Mouse (Mus musculus) heart, adult 2 months (tissue): ENCODE measurements around the gene Cym. TPM values are rescaled to one million over a fixed set of nuclear protein-coding genes. Genes with fewer than 3 reads are reported as not detected.

Source experiments
- DNase-seq, 2 experiments: peaks; one replicate each; pipeline ENCODE4 v3.0.0; 2021
- H3K27ac ChIP-seq: fragments of 200-600 bp; 2 replicates; pipeline ENCODE4 v1.8.1; 2022
- H3K27me3 ChIP-seq: fragments of 200-500 bp; 2 replicates; pipeline ENCODE4 v1.6.1; 2012; ENCODE audit warnings: mild to moderate bottlenecking, low read length, inconsistent platforms, mixed read lengths; ENCODE audit not compliant: control insufficient read depth, insufficient read depth
- H3K36me3 ChIP-seq: fragments of 200-500 bp; 2 replicates; pipeline ENCODE4 v1.6.1; 2012; ENCODE audit warnings: low read length, inconsistent platforms; ENCODE audit not compliant: control insufficient read depth, insufficient read depth
- H3K4me1 ChIP-seq: fragments of 200-500 bp; 2 replicates; pipeline ENCODE4 v1.6.1; 2011; ENCODE audit warnings: low read length; ENCODE audit not compliant: control insufficient read depth, insufficient read depth
- H3K4me3 ChIP-seq: fragments of 200-600 bp; 2 replicates; pipeline ENCODE4 v1.8.1; 2022
- H3K79me2 ChIP-seq: fragments of 200-500 bp; replicated peaks from 2 replicates; pipeline ENCODE4 v1.6.1; 2012; ENCODE audit warnings: mild to moderate bottlenecking, inconsistent platforms, low read length, moderate library complexity, mixed read lengths; ENCODE audit not compliant: control insufficient read depth, insufficient read depth
- H3K9ac ChIP-seq: fragments of 200-500 bp; 2 replicates; pipeline ENCODE4 v1.6.1; 2012; ENCODE audit warnings: low read depth, mild to moderate bottlenecking, control low read depth, inconsistent platforms, low read length, mixed read lengths
- CTCF ChIP-seq: fragments of 200-600 bp; IDR thresholded peaks from 2 replicates; pipeline ENCODE4 v1.8.1; 2022; ENCODE audit warnings: antibody characterized with exemption, mild to moderate bottlenecking, moderate library complexity
- EP300 ChIP-seq: fragments of 200-500 bp; IDR thresholded peaks from 2 replicates; pipeline ENCODE4 v1.6.1; 2011; ENCODE audit warnings: low read depth, low read length, control low read depth; ENCODE audit not compliant: insufficient read depth
- POLR2A ChIP-seq: fragments of 200-500 bp; IDR thresholded peaks from 2 replicates; pipeline ENCODE4 v1.6.1; 2011; ENCODE audit warnings: mild to moderate bottlenecking, low read depth, low read length, control low read depth; ENCODE audit not compliant: insufficient read depth
- WGBS: fragments of 180-500 bp; shearing (Covaris S2); methylation state at CpG from one replicate; pipeline ENCODE4 v1.1.7; 2018; 5-methylcytosine and 5-hydroxymethylcytosine counted together
- intact Hi-C: fragments of 180-260 bp; cut with DNase I; formaldehyde crosslinking; loops from one replicate; pipeline ENCODE4 v1.15.1; 2025
- polyA plus RNA-seq: library from polyadenylated mRNA; depleted of rRNA; stranded (reverse); fragments of >200 nt; gene quantifications from 2 replicates; pipeline ENCODE4 v1.2.3, GENCODE M21; 2012
- total RNA-seq, 2 experiments: library from RNA; stranded (reverse); gene quantifications; 2 replicates each; pipeline ENCODE4 v1.2.3; 2021

Cym gene
- total and polyA plus RNA-seq, 3 experiments: 0.12 TPM; not detected in 2

DNA sequence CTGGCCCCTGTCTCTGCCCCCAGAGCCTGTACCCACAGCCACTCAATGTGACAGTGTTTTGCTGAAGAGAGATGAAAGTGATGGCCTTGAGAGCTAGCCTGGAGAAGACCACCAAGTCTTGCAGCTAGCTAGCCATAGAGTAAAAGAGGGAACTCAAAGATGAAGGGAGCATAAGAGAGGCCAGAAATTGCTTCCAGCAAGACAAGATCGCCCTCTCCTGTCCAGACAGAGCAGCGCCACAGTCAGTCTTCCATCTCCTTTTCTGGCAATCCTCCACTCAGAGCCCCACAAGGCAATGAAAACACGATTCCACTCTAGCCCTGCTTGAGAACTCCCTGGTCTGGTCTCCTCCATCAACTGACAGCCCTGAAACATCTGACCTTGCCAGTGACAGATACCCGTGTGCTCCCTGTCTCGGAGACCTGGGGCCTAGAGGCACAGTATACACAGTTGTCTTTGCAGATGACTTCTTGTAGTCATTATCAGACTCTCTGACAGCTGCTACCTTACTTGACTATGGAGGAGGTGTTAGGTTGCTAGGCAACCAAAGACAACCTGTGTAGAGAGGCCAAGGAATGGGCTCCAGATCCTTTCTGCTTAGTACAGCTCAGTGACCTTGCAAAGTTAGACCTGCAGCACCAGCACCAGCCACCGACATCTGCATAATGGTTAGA is 33.2 kb downstream of the Cym start:
- 35% methylated on average over 6 of the region's 6 CpGs for WGBS
- intact Hi-C loops: loop anchor here (1.0 kb wide), 1 partner anchor 94 kb away; no protein-coding TSS in a partner anchor
- Histone ChIP-seq H3K9ac (no peak overlapping the region), H3K27me3 (no peaks in the 10 kb centered on the region), H3K4me3 (no peak overlapping the region), H3K4me1 (no peaks in the 10 kb centered on the region), H3K36me3 (no peaks in the 10 kb centered on the region), H3K27ac (no peak overlapping the region), H3K79me2 (no peaks in the 10 kb centered on the region)
- DNase-seq: peak in 1 of 2 experiments; percentile 33
- TF ChIP-seq POLR2A: no peak
- 0 out of 2 replicates have a peak, but pooled peaks have one; percentile 12 for TF ChIP-seq EP300
- TF ChIP-seq CTCF: peak; percentile 75

DNA sequence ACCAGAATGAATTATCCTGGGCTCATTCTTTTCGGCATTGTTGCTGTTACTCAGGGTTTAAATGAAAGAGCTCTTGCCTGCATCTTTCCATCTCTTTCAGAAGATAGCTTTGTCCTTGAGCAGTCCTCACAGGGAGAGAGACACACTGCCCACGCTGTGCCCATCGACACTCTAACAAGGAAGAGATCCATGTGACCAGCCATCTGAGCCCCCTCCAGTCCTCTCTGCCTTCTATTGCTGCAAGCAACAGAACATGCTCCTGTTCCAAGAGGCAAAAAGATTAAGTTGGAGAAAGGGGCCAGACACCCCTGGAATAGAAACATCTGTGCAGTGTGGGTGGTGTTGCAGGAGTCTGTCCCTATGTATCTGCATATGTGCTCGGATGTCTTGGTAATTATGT is 34.5 kb downstream of the Cym start:
- intact Hi-C loops: no loop called here
- Histone ChIP-seq H3K79me2 (no peaks in the 10 kb centered on the region), H3K9ac (no peak overlapping the region), H3K36me3 (no peaks in the 10 kb centered on the region), H3K27me3 (no peaks in the 10 kb centered on the region), H3K27ac (no peak overlapping the region), H3K4me1 (no peaks in the 10 kb centered on the region), H3K4me3 (no peak overlapping the region)
- WGBS: 64% methylated on average over 4 of the region's 4 CpGs
- TF ChIP-seq POLR2A: no peak
- TF ChIP-seq CTCF: no peak
- TF ChIP-seq EP300: no peak
- no peak for DNase-seq

DNA sequence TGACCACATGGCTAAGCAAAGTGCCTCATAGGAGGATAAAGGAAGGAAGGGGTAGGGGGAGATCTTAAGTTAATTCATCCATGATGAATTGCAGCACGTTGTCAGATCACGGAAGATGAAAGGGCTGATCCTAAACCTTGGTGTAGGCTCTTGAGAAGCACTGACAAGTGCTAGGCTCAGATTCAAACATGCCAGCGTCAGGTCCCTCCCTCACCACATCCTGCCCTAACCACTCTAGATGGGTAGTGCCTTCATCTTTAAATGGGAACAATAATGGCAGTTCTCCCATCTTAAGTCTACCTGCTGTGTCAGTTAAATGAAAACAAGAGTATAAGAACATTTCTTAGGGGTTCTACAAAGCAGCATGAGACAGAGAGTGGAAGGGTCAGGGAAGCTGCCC is 35.9 kb downstream of the Cym start:
- Histone ChIP-seq H3K4me3 (no peak overlapping the region), H3K27me3 (no peaks in the 10 kb centered on the region), H3K9ac (no peak overlapping the region), H3K79me2 (no peaks in the 10 kb centered on the region), H3K4me1 (no peaks in the 10 kb centered on the region), H3K27ac (no peak overlapping the region), H3K36me3 (no peaks in the 10 kb centered on the region)
- DNase-seq: no peak
- intact Hi-C loops: no loop called here
- WGBS: 82% methylated on average over 3 of the region's 3 CpGs
- TF ChIP-seq CTCF (no peak), EP300 (no peak), POLR2A (no peak)

DNA sequence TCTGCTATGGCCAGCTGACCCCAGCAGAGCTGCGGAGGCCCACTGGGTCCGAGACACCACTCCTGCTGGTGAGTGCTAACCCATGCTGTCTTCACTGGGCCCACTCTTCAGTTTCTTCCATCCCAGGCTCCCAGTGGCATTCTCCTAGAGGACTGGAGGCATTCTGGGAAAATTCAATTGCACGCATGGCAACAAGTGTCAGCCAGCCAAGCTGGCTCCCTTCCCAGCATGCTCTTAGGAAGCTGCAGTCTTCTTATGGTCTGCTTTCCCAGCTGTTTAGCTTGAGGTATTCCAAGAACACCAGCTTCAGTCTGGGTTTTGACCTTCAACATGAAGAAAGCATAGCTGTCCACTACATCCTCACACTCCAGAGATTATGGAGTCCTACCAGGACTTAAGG is 38.4 kb downstream of the Cym start:
- H3K36me3 ChIP-seq: no peaks in the 10 kb centered on the region
- H3K27me3 ChIP-seq: no peaks in the 10 kb centered on the region
- H3K4me3 ChIP-seq: no peak overlapping the region
- 57% methylated on average over 3 of the region's 3 CpGs for WGBS
- TF ChIP-seq POLR2A (no peak), CTCF (no peak), EP300 (no peak)
- peak; percentile 41 to 58 for DNase-seq
- intact Hi-C loops: no loop called here
- H3K4me1 ChIP-seq: no peaks in the 10 kb centered on the region
- H3K27ac ChIP-seq: no peak overlapping the region
- H3K9ac ChIP-seq: no peak overlapping the region
- no peaks in the 10 kb centered on the region for H3K79me2 ChIP-seq

DNA sequence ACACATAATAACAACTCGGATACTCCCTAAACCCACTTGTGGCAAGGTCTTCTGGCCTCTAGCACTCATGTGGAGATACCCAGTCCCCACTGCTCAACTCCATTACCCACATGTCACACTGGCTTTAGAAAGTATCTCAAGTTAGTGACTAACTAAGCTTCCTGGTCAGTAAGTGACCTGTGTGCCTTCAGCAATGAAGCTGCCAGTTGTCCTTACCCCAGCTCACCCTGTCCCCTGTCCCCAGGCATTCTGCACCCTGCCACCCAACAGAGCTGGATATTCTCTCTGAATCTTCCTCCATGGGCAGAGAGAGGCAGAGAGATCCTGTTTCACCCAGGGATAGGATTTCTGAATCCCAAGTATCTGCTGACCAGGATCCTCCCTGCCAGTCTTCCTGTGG is 38.8 kb downstream of the Cym start, which contains the start of gene Kcna10:
Kcna10 (plus strand) TSS at position 301 of the 400 bp plus-strand sequence.
- DNase-seq: no peak
- no peaks in the 10 kb centered on the region for H3K4me1 ChIP-seq
- no peaks in the 10 kb centered on the region for H3K79me2 ChIP-seq
- H3K27me3 ChIP-seq: no peaks in the 10 kb centered on the region
- 65% methylated on average over 1 of the region's 1 CpGs for WGBS
- H3K27ac ChIP-seq: no peak within 1 kb of the TSS
- H3K4me3 ChIP-seq: no peak within 1 kb of the TSS
- TF ChIP-seq EP300 (no peak), CTCF (no peak), POLR2A (no peak)
- intact Hi-C loops: no loop called here
- H3K36me3 ChIP-seq: no peaks in the 10 kb centered on the region
- no peak within 1 kb of the TSS for H3K9ac ChIP-seq

DNA sequence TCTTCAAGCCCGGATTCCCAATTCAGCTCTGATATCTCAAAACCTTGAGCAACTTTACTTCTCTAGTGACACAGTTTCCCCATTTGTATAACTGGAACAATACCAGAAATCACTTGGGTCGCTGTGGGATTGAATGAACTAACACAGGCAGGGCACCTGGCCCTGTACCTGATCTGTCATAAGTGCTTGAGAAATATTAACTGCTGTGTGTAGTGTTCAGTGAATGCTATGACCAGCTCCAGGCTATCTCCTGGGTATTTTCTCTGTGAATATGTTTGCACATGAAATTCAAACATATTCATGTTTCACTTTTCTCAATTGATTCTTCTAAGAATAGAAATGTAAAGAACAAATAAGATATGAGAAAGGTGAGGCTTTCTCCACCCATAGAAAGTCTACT is 40.7 kb downstream of the Cym start:
- no peaks in the 10 kb centered on the region for H3K4me1 ChIP-seq
- no peak overlapping the region for H3K9ac ChIP-seq
- H3K27me3 ChIP-seq: no peaks in the 10 kb centered on the region
- no peak for TF ChIP-seq POLR2A
- no peak for TF ChIP-seq CTCF
- H3K79me2 ChIP-seq: no peaks in the 10 kb centered on the region
- no peak overlapping the region for H3K27ac ChIP-seq
- intact Hi-C loops: no loop called here
- H3K36me3 ChIP-seq: no peaks in the 10 kb centered on the region
- DNase-seq: no peak
- no peak overlapping the region for H3K4me3 ChIP-seq
- 69% methylated on average over 2 of the region's 2 CpGs for WGBS
